Mouse (Mus musculus) thymus, adult 2 months (tissue): ENCODE results near the gene Ggact. TPM values are rescaled to one million over a fixed set of nuclear protein-coding genes. Genes with fewer than 3 reads are reported as not detected.

Source experiments
- DNase-seq: peaks from one replicate; pipeline ENCODE4 v3.0.0; 2021
- H3K27ac ChIP-seq: fragments of 200-500 bp; 2 replicates; pipeline ENCODE4 v1.5.1; 2012; ENCODE audit warnings: low read length, control low read depth; ENCODE audit not compliant: control insufficient read depth, insufficient read depth
- H3K27me3 ChIP-seq: fragments of 200-500 bp; 2 replicates; pipeline ENCODE4 v1.6.1; 2012; ENCODE audit warnings: mild to moderate bottlenecking, low read length, moderate library complexity, mixed read lengths; ENCODE audit not compliant: control insufficient read depth, insufficient read depth
- H3K36me3 ChIP-seq: fragments of 200-500 bp; 2 replicates; pipeline ENCODE4 v1.6.1; 2012; ENCODE audit warnings: mild to moderate bottlenecking, low read length, moderate library complexity; ENCODE audit not compliant: control insufficient read depth, insufficient read depth
- H3K4me1 ChIP-seq: fragments of 200-500 bp; replicated peaks from 2 replicates; pipeline ENCODE4 v1.6.1; 2012; ENCODE audit warnings: low read length; ENCODE audit not compliant: control insufficient read depth, insufficient read depth
- H3K4me3 ChIP-seq: fragments of 200-500 bp; 2 replicates; pipeline ENCODE4 v1.5.1; 2012; ENCODE audit warnings: mild to moderate bottlenecking, low read length, control low read depth, moderate library complexity; ENCODE audit not compliant: control insufficient read depth, insufficient read depth
- CTCF ChIP-seq: fragments of 200-500 bp; IDR thresholded peaks from 2 replicates; pipeline ENCODE4 v1.5.1; 2012; ENCODE audit warnings: mild to moderate bottlenecking, control low read depth, low read length, moderate library complexity, borderline replicate concordance; ENCODE audit not compliant: control insufficient read depth, poor library complexity, insufficient read depth; ENCODE audit errors: extremely low read depth
- POLR2A ChIP-seq: fragments of 200-500 bp; IDR thresholded peaks from 2 replicates; pipeline ENCODE4 v1.6.1; 2012; ENCODE audit warnings: mild to moderate bottlenecking, low read length, control low read depth, moderate library complexity; ENCODE audit not compliant: control insufficient read depth, poor library complexity, insufficient read depth; ENCODE audit errors: extremely low read depth
- WGBS: fragments of 180-500 bp; shearing (Covaris S2); methylation state at CpG from one replicate; pipeline ENCODE4 v1.1.7; 2018; 5-methylcytosine and 5-hydroxymethylcytosine counted together
- polyA plus RNA-seq: library from polyadenylated mRNA; depleted of rRNA; stranded (reverse); fragments of >200 nt; gene quantifications from 2 replicates; pipeline ENCODE4 v1.2.3, GENCODE M21; 2012

Gene Ggact
- polyA plus RNA-seq, 1 experiment = 29.4 TPM

- DNase-seq = no peak
- TF ChIP-seq CTCF (no peak), POLR2A (no peak)
- Histone ChIP-seq H3K4me3 (no peak overlapping the region), H3K27ac (no peak overlapping the region), H3K27me3 (no peaks in the 10 kb centered on the region), H3K4me1 (peaks cover 9% of the 10 kb centered on the region), H3K36me3 (no peaks in the 10 kb centered on the region)
- WGBS = 97% methylated on average over 3 of the region's 3 CpGs
These were observed 12.4 kb downstream of the Ggact start for GRCm38 (mm10) chr14:122901177-122901576.

GRCm38 (mm10) chr14:122900679-122901078, 12.9 kb downstream of the Ggact start:
- H3K36me3 ChIP-seq = no peaks in the 10 kb centered on the region
- no peak for DNase-seq
- TF ChIP-seq POLR2A = no peak
- no peak for TF ChIP-seq CTCF
- H3K4me3 ChIP-seq = no peak overlapping the region
- no peaks in the 10 kb centered on the region for H3K27me3 ChIP-seq
- no peak overlapping the region for H3K27ac ChIP-seq
- peaks cover 9% of the 10 kb centered on the region for H3K4me1 ChIP-seq

GRCm38 (mm10) chr14:122898550-122898949, 15.0 kb downstream of the Ggact start:
- no peaks in the 10 kb centered on the region for H3K27me3 ChIP-seq
- H3K4me1 ChIP-seq = peaks cover 9% of the 10 kb centered on the region
- H3K4me3 ChIP-seq = no peak overlapping the region
- no peak for DNase-seq
- TF ChIP-seq POLR2A (no peak), CTCF (no peak)
- no peaks in the 10 kb centered on the region for H3K36me3 ChIP-seq
- H3K27ac ChIP-seq = no peak overlapping the region

- H3K27me3 ChIP-seq = no peaks in the 10 kb centered on the region
- H3K36me3 ChIP-seq = no peaks in the 10 kb centered on the region
- DNase-seq = no peak
- no peak overlapping the region for H3K27ac ChIP-seq
- H3K4me3 ChIP-seq = no peak overlapping the region
- no peak for TF ChIP-seq CTCF
- no peak for TF ChIP-seq POLR2A
- H3K4me1 ChIP-seq = no peaks in the 10 kb centered on the region
- 93% methylated on average over 1 of the region's 1 CpGs for WGBS
These were observed 17.5 kb downstream of the Ggact start for GRCm38 (mm10) chr14:122896106-122896505.

GRCm38 (mm10) chr14:122891470-122891968, 22.0 kb downstream of the Ggact start:
- no peak overlapping the region for H3K4me3 ChIP-seq
- WGBS = 95% methylated on average over 12 of the region's 12 CpGs
- no peak overlapping the region for H3K27ac ChIP-seq
- no peak for DNase-seq
- no peaks in the 10 kb centered on the region for H3K36me3 ChIP-seq
- no peaks in the 10 kb centered on the region for H3K4me1 ChIP-seq
- TF ChIP-seq CTCF (no peak), POLR2A (no peak)
- H3K27me3 ChIP-seq = no peaks in the 10 kb centered on the region

- Histone ChIP-seq H3K4me3 (no peak overlapping the region), H3K4me1 (no peaks in the 10 kb centered on the region), H3K36me3 (no peaks in the 10 kb centered on the region), H3K27me3 (no peaks in the 10 kb centered on the region), H3K27ac (no peak overlapping the region)
- TF ChIP-seq POLR2A (no peak), CTCF (no peak)
- DNase-seq = no peak
- 94% methylated on average over 1 of the region's 1 CpGs for WGBS
These were observed 25.1 kb downstream of the Ggact start for GRCm38 (mm10) chr14:122888480-122888872.
